Mouse (Mus musculus) gastrocnemius, adult 18-20 months (tissue): Measurements from ENCODE around the gene Hc. TPM values are rescaled to one million over a fixed set of nuclear protein-coding genes. Genes with fewer than 3 reads are reported as not detected.
A peak's percentile ranks its signal among the peaks of the same experiment; 100 is the strongest.

Experiments
- DNase-seq: peaks from one replicate; pipeline ENCODE4 v3.0.0; 2021; ENCODE audit warnings: low spot score
- total RNA-seq, 2 experiments: library from RNA; stranded (reverse); gene quantifications; 2 replicates each; pipeline ENCODE4 v1.2.3; 2021

The Hc gene
- total RNA-seq, 2 experiments from 2014 or later: 0.19 TPM; not detected in 1

GRCm38 (mm10) chr2:34978226-34978625 is 83.0 kb downstream of the Hc start:
- no peak for DNase-seq

DNA sequence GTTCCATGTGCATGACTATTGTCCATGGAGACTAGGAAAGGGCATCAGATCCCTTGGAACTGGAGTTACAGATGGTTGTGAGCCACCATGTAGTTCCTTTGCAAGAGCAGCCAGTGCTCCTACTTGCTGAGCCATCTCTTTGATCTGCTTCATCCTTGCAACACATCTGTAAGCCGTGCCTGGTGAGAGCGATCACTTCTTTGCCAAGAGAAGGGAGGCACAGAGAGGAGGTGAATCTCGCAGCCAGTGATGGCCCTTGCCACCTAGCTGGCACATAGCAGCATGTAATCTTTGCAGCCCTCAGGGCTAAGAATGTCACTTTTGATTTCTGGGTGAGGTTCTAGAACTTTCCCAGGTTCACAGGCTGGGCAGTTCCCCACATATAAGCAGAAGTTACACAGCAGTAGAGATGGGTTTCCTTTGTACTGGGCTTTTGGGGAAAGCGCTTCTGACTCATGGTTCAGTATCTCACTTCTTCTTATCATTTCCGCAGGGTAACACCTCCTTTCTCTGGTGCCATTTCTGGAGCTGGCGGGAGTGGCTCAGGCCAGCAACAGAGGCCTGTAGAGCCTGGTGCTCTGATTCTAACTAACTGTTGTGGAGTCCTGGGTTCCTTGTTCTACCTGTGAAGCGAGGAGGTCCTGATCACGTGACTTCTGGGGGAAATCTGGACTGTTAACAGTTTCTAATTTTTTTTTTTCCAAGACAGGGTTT is 84.1 kb downstream of the Hc start:
- no peak for DNase-seq

DNA sequence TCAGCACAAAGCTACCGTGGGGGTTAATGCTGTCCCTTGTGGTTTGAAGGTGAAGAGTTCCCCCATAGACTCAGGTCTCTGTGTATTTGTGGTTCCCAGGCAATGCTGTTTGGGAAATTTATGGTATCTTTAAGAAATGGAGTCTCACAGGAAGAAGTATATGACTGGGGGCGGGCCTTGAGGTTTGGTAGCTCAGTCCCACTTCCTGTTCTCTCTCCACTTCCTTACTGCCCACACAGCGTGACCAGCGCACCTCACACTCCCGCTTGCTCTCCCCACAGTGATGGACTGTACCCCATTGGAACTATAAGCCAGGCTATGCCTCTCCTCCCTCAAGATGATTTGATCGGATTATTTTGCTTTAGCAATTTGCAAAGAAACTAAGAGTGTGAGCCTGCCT is 84.8 kb downstream of the Hc start:
- no peak for DNase-seq

DNA sequence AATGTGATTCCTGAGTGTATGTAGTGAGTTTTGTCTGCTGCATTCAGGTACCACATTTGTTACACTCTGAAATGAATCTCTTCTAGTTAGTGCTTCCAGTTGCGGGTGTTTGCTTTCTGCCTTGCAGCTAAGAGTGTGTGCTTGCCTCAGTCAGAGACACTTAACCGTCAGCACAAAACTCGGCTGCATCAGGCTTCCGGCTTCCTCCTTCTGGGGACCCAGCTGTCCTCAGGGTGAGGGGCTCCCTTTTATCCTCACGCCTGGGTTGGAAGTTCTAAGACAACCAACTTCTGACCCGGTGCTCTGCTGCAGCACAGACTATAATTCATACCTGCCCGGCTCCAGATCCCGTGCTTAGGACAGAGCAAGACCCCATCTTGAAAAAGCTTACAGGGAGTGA is 88.2 kb downstream of the Hc start:
- DNase-seq: no peak

DNA sequence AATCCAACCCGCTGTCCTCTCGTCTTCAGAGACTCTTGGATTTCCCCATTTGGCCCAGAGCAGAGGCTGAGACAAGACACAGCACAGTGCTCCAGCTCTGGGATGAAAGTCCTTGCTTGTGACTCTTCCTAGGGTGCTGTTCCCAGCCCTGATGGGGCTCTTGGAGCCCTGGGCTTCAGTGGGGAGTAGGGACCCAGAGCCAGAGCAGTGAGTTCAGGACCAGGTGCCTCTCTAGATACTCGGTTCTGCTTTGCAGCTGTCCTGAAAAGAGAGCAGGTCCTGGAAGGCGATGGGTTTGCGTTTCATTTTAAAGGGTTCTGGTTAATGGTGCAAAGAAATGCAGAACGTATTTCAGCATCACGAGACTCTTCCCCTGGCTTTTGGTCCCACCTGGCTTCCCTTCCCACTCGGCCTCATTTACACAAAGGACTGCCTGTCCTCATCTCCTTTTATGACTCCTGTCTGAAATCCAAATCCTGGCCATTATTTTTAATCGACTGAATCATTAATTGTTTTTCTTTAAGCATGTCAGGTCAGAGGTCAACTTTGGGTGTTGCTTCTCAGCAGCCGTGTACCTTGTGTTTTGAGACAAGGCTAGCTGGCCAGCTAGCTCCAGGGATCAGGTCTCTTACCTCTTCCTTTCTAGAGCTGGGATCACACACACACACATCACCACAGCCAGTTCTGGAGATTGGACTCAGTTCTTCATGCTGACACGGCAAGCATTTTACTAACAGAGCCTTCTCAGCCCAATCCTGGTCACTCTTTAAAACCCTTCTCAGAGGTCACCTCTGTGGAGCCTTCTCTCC is 90.0 kb downstream of the Hc start:
- DNase-seq: no peak

- peak; percentile 83 for DNase-seq
These were observed 91.0 kb downstream of the Hc start for GRCm38 (mm10) chr2:34970092-34970750.

GRCm38 (mm10) chr2:34969166-34969565 is 92.1 kb downstream of the Hc start:
- peak; percentile 42 for DNase-seq

DNA sequence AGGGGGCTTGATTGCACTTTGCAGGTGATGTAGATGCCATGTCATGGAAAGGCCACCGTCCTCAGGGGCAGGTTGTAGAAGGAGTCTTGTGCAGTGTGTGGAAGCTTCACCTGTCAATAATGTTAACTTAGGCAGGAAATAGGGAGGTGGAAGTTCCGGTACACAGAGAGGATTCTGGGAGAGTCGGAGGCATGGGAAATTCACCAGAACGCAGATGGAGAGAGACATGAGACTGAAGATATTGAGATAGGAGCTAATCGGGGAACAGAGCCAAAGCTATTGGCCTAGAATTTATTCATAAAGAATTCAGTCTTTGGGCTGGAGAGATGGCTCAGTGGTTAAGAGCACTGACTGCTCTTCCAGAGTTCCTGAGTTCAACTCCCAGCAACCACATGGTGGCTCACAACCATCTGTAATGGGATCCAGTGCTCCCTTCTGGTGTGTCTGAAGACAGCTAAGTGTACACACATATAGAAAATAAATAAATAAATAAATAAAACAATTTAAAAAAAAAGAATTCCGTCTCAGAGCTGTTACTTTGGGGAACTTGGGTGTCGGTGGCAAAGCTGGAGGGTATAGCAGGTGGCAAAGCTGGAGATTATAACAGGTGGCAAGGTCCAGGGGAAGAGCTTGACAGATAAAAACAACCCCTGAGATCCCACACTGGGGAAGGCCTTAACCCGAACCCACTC is 94.8 kb downstream of the Hc start:
- DNase-seq: no peak

DNA sequence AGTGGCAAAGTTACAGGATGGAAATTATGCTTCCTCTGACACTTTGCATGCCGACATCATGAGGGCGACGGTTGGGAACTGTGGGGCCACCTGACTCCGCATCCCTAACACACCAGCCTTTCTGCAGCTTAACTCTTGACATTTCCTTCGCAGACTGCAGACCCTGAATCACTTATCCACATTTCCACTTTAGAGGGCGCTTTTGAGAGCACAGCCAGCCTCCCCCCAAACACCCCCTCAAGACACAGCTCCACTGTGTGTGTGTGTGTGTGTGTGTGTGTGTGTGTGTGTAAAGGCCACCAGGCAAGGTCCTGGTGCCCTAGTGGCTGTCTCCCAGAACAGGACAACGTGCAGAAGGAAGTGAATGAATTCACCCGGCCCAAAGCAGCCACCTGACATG is 95.4 kb downstream of the Hc start:
- no peak for DNase-seq

DNA sequence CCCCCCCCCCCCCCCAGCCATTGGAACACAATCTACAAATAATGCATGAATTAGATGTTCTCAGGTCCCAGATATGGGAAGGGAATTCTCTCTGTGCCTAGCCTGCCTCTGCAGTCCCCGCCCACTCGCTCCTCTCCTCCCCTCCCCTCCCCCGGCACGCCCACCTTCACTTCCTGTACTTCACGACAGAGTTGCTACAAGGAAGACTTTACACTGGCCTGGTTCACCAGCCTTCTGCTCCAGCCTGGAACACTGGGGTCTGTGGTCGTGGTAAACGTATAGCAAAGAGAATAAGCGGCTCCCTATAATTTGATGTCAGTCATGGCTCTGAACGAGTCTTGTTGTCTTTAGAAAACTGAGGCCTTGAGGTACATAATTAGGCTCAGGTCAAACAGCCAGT is 95.9 kb downstream of the Hc start:
- DNase-seq: no peak

GRCm38 (mm10) chr2:34964651-34965050 is 96.6 kb downstream of the Hc start:
- no peak for DNase-seq

DNA sequence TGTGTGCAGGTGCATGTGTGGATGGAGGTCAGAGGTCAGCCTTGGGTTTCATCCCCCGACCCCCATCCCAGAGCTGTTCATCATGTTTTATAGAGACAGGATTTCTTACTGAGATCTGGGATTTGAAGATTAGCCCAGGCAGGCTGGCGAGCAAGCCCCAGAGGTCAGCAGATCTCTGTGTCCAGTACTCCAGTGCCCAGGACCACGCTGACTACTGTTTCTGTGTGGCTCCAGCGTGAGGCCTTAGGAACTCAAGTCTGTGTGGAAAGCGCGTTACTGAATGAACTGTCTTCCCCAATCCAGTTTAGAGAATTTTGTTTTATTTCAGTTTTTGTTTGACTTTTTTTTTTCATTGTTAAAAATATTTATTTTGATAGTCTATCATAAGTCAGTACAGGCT is 97.0 kb downstream of the Hc start:
- DNase-seq: no peak

GRCm38 (mm10) chr2:34963371-34963956 is 97.8 kb downstream of the Hc start:
- no peak for DNase-seq

DNA sequence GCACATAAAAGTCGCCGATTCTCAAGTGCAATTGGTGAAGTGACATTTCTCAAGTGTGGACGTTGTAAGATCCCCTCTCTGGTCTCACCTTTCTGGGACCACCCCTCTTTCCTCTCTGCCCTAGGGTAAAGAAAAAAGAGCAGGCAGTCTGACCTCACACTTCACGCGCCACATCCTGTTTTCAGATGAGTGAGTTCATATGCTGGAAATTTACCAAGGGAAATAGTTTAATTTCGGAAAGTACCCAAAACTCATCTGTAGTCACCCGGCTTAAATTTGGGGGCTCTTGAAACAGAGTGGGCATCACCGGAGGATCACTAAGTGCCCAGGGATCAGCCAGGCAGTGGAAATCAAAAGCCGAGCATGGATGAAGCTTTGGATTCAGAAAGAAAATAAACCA is 98.3 kb downstream of the Hc start:
- DNase-seq: no peak

DNA sequence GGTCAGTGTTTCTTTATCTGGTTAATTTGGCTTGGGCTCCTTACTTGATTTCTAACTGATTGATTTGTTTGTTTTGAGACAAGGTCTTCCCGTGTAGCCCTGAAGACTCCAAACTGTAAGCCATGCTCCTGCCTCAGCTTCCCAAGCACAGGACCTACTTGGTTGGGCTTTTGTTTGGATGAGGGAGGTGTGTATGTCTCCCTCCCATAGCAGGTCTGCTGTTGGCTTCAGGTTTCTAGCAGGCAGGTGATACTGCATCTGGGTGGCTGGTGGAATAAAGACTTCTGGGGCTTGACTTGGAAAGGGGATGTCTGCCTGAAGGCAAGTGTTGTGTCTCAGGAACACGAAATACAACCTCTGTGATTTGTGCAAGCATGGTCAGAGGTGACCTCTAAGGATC is 99.0 kb downstream of the Hc start:
- no peak for DNase-seq

GRCm38 (mm10) chr2:34961481-34962036 is 99.7 kb downstream of the Hc start, which contains the start of gene Traf1:
Gene Traf1, minus strand, starts transcription at chr2:34961772.
- DNase-seq: no peak

- DNase-seq: no peak
These were observed 100.3 kb downstream of the Hc start for GRCm38 (mm10) chr2:34960966-34961365.

DNA sequence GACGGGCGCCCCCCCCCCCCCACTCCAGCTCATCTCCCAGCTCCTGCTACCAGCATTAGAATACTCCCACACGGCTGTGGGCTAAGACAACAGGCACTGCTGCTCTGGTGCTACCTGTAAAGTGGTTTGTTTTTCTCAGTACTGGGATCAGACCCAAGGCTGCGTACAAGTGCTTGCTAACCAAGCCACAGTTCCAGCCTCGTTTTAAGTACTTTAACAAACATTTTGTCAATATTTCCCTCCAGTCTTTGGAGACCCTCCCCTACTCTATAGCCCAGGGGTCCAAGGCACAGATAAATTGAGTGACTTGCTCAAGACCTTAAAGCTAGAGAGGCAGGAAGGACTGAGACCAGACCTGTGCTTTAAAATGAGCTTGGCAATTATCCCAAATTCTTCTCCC is 100.8 kb downstream of the Hc start:
- no peak for DNase-seq

DNA sequence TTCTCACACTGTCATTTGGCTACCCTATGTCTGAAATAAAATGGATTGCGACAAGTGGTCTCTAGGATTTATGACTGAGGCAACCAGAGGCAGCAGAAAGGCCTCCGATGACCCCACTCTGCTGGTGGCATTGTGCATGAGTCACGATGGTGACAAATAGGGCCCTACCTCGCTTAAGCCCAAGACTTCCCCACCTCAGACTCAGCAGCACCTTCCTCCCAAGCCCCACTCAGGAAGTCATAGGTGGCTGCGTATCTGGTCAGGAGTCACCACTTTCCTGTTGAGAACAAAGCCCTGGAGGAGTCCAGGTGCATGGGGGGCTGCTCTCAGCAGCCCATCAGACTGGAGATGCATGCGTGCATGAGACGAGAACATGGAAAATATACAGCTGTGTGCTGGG is 102.7 kb downstream of the Hc start:
- no peak for DNase-seq

DNA sequence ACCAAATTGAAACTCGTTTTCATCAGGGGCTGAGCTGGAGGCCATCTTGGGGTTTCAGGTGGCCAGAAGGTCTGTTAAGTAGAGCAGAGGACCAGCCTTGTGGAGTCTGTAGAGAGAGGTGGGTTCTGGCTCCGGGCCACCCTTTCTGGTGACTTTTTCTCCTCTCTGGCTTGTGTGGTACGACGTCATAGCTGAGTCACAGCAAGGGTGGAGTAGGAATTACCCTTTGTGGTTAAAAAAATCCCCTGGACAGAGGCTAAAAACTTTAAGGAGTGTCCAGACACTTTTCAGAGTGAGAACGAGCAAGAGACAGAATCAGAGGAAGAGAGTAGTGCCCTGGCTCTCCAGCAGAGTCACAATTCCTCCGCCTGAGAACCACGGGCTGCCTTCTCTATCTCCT is 103.2 kb downstream of the Hc start:
- DNase-seq: no peak

DNA sequence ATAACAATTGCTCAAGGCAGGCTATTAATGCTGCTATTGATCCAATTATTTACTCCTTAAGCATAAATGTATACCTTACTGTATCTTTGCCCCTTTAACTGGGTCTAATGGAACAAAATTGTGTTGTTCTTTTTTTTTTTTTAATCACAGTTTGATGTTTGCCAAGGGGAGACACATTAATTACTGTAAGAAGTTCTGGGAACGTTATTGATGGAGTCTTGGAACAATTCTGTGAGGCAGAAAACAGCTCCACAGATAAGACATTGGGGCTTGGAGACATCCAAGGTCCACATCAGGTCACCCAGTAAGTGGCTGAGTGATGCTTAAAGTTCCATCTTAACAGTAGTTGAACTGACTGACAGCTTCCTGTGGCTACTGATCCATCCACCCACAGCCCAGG is 103.8 kb downstream of the Hc start:
- no peak for DNase-seq
